Mouse (Mus musculus): Measurements from ENCODE around the gene Bcl2l11. TPM values are rescaled to one million over a fixed set of nuclear protein-coding genes. Genes with fewer than 3 reads are reported as not detected.

Gene Bcl2l11
- polyA plus RNA-seq (2017; shearing (Covaris generic)) = 191 TPM

GRCm38 (mm10) chr2:128125635-128126470 lies at the start of gene Bcl2l11:
Gene Bcl2l11, plus strand, starts transcription at chr2:128126038.

All from naive thymus-derived CD4-positive, alpha-beta T cell, adult 5 months (primary cell).